Mouse (Mus musculus) midbrain, embryonic 12.5 days (tissue): ENCODE results near the gene Rin3. TPM values are rescaled to one million over a fixed set of nuclear protein-coding genes. Genes with fewer than 3 reads are reported as not detected.

Experiments used
- ATAC-seq: fragments of 200-750 bp; cut with Nextera tagmentation; 2 replicates; pipeline ENCODE4 v1.8.0; 2017; ENCODE audit warnings: low read depth, moderate TSS enrichment, moderate library complexity; ENCODE audit not compliant: low FRiP score
- H3K27ac ChIP-seq: fragments of 300-500 bp; sonication (generic); replicated peaks from 2 replicates; pipeline ENCODE4 v1.5.1; 2016; ENCODE audit warnings: mild to moderate bottlenecking
- H3K27me3 ChIP-seq: fragments of 300-500 bp; sonication (generic); 2 replicates; pipeline ENCODE4 v1.6.1; 2016; ENCODE audit warnings: mild to moderate bottlenecking
- H3K36me3 ChIP-seq: fragments of 300-500 bp; sonication (generic); 2 replicates; pipeline ENCODE4 v1.6.1; 2016
- H3K4me1 ChIP-seq: fragments of 300-500 bp; sonication (generic); 2 replicates; pipeline ENCODE4 v1.6.1; 2016
- H3K4me2 ChIP-seq: fragments of 300-500 bp; sonication (generic); replicated peaks from 2 replicates; pipeline ENCODE4 v1.6.1; 2016; ENCODE audit warnings: mild to moderate bottlenecking, moderate library complexity
- H3K4me3 ChIP-seq: fragments of 300-500 bp; sonication (generic); 2 replicates; pipeline ENCODE4 v1.5.1; 2016; ENCODE audit warnings: mild to moderate bottlenecking
- H3K9ac ChIP-seq: fragments of 300-500 bp; sonication (generic); replicated peaks from 2 replicates; pipeline ENCODE4 v1.6.1; 2016; ENCODE audit warnings: mild to moderate bottlenecking, moderate library complexity
- H3K9me3 ChIP-seq: fragments of 300-500 bp; sonication (generic); 2 replicates; pipeline ENCODE4 v1.6.1; 2016; ENCODE audit warnings: mild to moderate bottlenecking
- WGBS: fragments of 180-500 bp; shearing (Covaris S2); methylation state at CpG from one replicate; pipeline ENCODE4 v1.1.7; 2016; 5-methylcytosine and 5-hydroxymethylcytosine counted together
- polyA plus RNA-seq: library from polyadenylated mRNA; unstranded; fragments of >200 nt; fragmentation: Nextera tagmentation; extraction: Ambion mirVana; gene quantifications from 2 replicates; pipeline ENCODE4 v1.2.1, GENCODE M21; 2016

The Rin3 gene
- 4.2 and 5.1 TPM in 2 replicates for polyA plus RNA-seq

GRCm38 (mm10) chr12:102282763-102283482 is at the start of gene Rin3:
Rin3 (plus strand) TSS chr12:102283048.
- H3K4me1 ChIP-seq = peaks cover 17% of the 10 kb centered on the region
- H3K27ac ChIP-seq = no peak within 1 kb of the TSS
- peaks cover 41% of the 10 kb centered on the region for H3K27me3 ChIP-seq
- peak within 1 kb of the TSS; percentile 50 for H3K9ac ChIP-seq
- H3K9me3 ChIP-seq = no peaks in the 10 kb centered on the region
- H3K36me3 ChIP-seq = no peaks in the 10 kb centered on the region
- 1% methylated on average over 66 of the region's 75 CpGs for WGBS
- peak within 1 kb of the TSS; percentile 51 for H3K4me3 ChIP-seq
- ATAC-seq = peak; percentile 57
- peak within 1 kb of the TSS; percentile 74 for H3K4me2 ChIP-seq

- Histone ChIP-seq H3K4me2 (no peak overlapping the region), H3K9me3 (no peaks in the 10 kb centered on the region), H3K27ac (no peak overlapping the region), H3K9ac (no peak overlapping the region), H3K4me1 (no peaks in the 10 kb centered on the region), H3K27me3 (no peaks in the 10 kb centered on the region), H3K4me3 (no peak overlapping the region), H3K36me3 (no peaks in the 10 kb centered on the region)
- ATAC-seq = no peak
- 86% methylated on average over 3 of the region's 3 CpGs for WGBS
Observed at GRCm38 (mm10) chr12:102235551-102235950, 47.3 kb upstream of the Rin3 start.

DNA sequence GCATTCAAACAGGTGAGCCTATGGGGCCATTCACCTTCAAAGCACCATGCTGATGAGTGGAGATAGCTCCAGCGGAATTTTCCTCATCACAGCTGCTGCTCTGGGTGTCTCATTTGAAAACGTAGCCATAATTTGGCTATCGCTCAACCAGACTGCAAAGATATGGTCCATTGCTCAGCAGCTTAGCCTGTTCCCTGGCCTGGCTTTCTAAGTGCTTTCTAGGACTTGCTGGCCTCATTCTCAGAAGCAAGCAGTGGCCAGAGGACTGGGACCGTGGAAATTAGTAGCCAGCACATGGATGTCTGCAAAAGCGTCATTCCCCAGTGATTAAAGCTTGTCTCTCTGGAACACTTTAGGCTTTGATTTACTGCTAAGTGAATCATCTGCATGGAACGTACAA is 46.5 kb upstream of the Rin3 start:
- WGBS = 83% methylated on average over 6 of the region's 6 CpGs
- ATAC-seq = no peak
- Histone ChIP-seq H3K9ac (no peak overlapping the region), H3K27me3 (no peaks in the 10 kb centered on the region), H3K4me2 (no peak overlapping the region), H3K4me1 (no peaks in the 10 kb centered on the region), H3K4me3 (no peak overlapping the region), H3K27ac (no peak overlapping the region), H3K36me3 (no peaks in the 10 kb centered on the region), H3K9me3 (no peaks in the 10 kb centered on the region)

DNA sequence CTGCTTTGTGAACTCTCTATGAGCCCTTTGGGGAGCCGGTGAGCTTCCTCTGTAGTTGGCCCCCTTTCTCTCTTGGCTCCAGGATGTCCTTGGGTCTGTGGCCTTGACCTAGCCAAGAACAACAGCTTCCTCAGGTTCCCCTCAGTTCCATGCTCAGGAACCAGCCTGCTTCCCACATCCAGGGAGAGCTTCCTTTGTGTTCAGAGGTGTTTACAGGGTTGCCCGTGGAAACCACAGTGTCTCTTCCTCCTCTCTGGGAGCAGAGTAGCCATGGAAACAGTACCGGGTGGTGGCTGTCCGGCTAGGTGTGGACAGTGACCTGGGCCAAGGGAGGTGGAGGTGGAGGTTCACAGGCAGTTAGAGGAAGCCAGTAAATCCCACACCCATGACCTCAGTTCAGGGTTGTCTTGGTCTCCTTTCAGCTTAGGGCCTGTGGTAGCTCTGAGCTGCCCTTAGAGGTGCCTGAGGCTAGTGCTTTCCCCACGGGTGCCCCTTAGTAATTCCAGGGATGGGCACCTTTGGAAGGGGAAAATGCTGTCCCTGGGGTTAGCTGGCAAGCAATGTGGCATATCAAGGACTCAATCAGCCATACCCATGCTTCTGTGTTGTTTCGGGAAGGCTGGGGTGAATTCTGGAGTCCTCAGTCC is 40.6 kb upstream of the Rin3 start:
- no peaks in the 10 kb centered on the region for H3K9me3 ChIP-seq
- H3K4me1 ChIP-seq = 0 out of 2 replicates have a peak, but pooled peaks cover 4% of the 10 kb centered on the region
- no peak overlapping the region for H3K4me2 ChIP-seq
- H3K27me3 ChIP-seq = no peaks in the 10 kb centered on the region
- H3K36me3 ChIP-seq = no peaks in the 10 kb centered on the region
- ATAC-seq = no peak
- H3K27ac ChIP-seq = no peak overlapping the region
- 64% methylated on average over 6 of the region's 6 CpGs for WGBS
- H3K9ac ChIP-seq = no peak overlapping the region
- no peak overlapping the region for H3K4me3 ChIP-seq

- Histone ChIP-seq H3K9ac (no peak overlapping the region), H3K4me2 (no peak overlapping the region), H3K4me1 (0 out of 2 replicates have a peak, but pooled peaks cover 4% of the 10 kb centered on the region), H3K9me3 (no peaks in the 10 kb centered on the region), H3K27ac (no peak overlapping the region), H3K4me3 (no peak overlapping the region), H3K36me3 (no peaks in the 10 kb centered on the region), H3K27me3 (no peaks in the 10 kb centered on the region)
- ATAC-seq = no peak
- 78% methylated on average over 1 of the region's 1 CpGs for WGBS
Observed at GRCm38 (mm10) chr12:102243915-102244314, 38.9 kb upstream of the Rin3 start.

GRCm38 (mm10) chr12:102246226-102246625 is 36.6 kb upstream of the Rin3 start:
- H3K9me3 ChIP-seq = no peaks in the 10 kb centered on the region
- ATAC-seq = no peak
- H3K36me3 ChIP-seq = no peaks in the 10 kb centered on the region
- WGBS = 88% methylated on average over 5 of the region's 5 CpGs
- no peak overlapping the region for H3K4me3 ChIP-seq
- H3K4me2 ChIP-seq = no peak overlapping the region
- H3K27ac ChIP-seq = no peak overlapping the region
- no peak overlapping the region for H3K9ac ChIP-seq
- H3K27me3 ChIP-seq = no peaks in the 10 kb centered on the region
- 0 out of 2 replicates have a peak, but pooled peaks cover 4% of the 10 kb centered on the region for H3K4me1 ChIP-seq

DNA sequence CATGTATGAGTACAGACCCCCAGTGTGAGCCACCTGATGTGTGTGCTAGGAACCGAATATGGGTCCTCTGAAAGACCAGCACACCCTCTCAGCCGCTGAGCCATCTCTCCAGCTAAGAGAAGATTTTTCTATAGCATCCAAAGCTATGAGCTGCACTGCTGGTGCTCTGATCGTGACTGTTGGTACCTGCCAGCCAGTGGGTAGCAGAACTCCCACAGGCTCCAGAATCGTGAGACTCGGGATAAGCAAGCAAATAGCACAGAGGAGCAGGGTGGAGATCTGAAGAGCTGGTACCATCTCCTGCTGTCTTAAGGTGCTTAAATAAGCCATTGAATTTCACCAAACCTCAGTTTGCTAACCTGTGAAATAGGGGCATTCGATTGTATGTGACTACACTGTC is 34.7 kb upstream of the Rin3 start:
- Histone ChIP-seq H3K4me2 (no peak overlapping the region), H3K36me3 (no peaks in the 10 kb centered on the region), H3K27me3 (no peaks in the 10 kb centered on the region), H3K27ac (no peak overlapping the region), H3K9me3 (no peaks in the 10 kb centered on the region), H3K9ac (no peak overlapping the region), H3K4me3 (no peak overlapping the region), H3K4me1 (no peaks in the 10 kb centered on the region)
- 93% methylated on average over 6 of the region's 6 CpGs for WGBS
- no peak for ATAC-seq

DNA sequence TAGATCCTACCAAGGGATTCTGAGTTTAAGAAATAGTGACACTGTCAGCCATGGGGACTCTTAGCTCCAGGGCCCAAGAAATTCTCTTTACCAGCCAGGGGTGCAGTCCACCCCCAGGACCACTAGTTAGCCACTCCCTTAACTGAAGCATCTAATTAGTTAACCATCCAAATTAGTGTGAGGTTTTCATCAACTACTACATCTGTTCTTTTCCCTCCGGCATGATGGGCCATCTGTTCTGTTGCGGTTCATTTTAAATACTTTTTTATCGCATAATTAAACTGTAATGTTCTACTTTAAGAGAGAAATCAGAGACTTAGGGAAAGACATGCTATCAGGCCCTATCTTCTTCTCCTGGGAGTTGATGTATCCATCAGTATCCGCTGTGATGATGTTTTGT is 32.5 kb upstream of the Rin3 start:
- Histone ChIP-seq H3K36me3 (no peaks in the 10 kb centered on the region), H3K4me1 (no peaks in the 10 kb centered on the region), H3K9me3 (no peaks in the 10 kb centered on the region), H3K27me3 (no peaks in the 10 kb centered on the region), H3K4me3 (no peak overlapping the region), H3K27ac (no peak overlapping the region), H3K4me2 (no peak overlapping the region), H3K9ac (no peak overlapping the region)
- ATAC-seq = no peak
- 90% methylated on average over 4 of the region's 4 CpGs for WGBS

DNA sequence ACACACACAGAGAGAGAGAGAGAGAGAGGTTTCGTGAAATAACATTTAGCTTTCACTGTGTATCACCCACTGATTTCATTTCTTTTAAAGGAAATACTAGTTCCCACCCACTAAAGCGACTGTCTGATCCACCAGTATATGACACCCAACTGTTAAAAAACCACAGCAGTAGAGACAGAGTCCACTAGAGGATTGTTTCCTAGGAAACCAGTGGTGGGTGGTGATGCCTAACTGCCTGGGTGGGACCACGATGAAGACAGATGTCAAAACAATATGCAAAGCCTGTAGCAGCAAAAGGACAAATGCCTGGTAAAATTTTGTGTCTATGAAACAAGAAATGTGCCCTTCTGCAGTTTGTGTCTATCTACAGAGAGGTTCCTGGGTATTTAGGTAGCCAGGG is 31.8 kb upstream of the Rin3 start:
- no peaks in the 10 kb centered on the region for H3K36me3 ChIP-seq
- H3K4me3 ChIP-seq = no peak overlapping the region
- H3K9me3 ChIP-seq = no peaks in the 10 kb centered on the region
- no peaks in the 10 kb centered on the region for H3K4me1 ChIP-seq
- no peaks in the 10 kb centered on the region for H3K27me3 ChIP-seq
- no peak overlapping the region for H3K9ac ChIP-seq
- no peak overlapping the region for H3K27ac ChIP-seq
- no peak for ATAC-seq
- 83% methylated on average over 3 of the region's 3 CpGs for WGBS
- no peak overlapping the region for H3K4me2 ChIP-seq

GRCm38 (mm10) chr12:102251985-102252384 is 30.9 kb upstream of the Rin3 start:
- Histone ChIP-seq H3K9me3 (no peaks in the 10 kb centered on the region), H3K4me2 (no peak overlapping the region), H3K36me3 (no peaks in the 10 kb centered on the region), H3K4me3 (no peak overlapping the region), H3K4me1 (no peaks in the 10 kb centered on the region), H3K9ac (no peak overlapping the region), H3K27ac (no peak overlapping the region), H3K27me3 (no peaks in the 10 kb centered on the region)
- 65% methylated on average over 3 of the region's 3 CpGs for WGBS
- ATAC-seq = no peak

DNA sequence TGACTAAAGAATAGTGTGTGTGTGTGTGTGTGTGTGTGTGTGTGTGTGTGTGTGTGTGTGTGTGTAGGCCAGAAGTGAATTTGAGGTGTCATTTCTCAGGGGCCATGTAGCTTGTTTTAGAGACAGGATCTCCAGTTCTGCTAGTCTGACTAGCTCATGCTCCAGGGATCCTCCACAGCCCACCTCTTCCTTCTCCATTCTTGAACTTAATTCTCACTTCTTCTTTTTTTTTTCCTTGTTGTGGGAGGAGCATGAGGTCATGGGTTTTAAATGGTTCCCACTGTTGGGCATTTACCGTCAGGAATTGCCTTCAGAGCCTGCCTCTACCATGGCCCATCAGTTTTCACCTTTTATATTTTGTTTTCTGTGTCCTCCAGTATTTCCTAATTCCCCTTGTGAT is 30.3 kb upstream of the Rin3 start:
- no peaks in the 10 kb centered on the region for H3K27me3 ChIP-seq
- no peak overlapping the region for H3K4me3 ChIP-seq
- no peak for ATAC-seq
- WGBS = 65% methylated on average over 1 of the region's 1 CpGs
- H3K27ac ChIP-seq = no peak overlapping the region
- no peaks in the 10 kb centered on the region for H3K36me3 ChIP-seq
- no peaks in the 10 kb centered on the region for H3K9me3 ChIP-seq
- H3K4me2 ChIP-seq = no peak overlapping the region
- no peaks in the 10 kb centered on the region for H3K4me1 ChIP-seq
- no peak overlapping the region for H3K9ac ChIP-seq

DNA sequence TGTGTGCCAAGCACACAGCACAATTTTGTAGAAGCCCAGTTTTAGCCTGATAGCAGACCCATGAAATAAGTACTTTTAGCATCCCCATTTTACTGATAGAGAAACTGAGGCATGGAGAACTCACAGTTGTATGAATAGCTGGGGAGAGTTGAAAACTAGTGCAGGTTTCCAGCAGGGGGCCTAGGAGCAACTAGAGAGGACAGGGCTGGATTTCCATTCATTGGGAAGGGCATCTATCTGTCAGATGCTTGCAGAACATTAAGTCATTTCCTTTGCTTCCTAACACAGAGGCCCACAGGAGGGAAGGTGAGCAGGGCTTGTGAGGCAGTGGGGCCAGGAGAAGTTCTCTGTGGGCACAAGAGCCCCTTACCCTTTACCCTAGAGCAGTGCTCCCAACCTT is 27.8 kb upstream of the Rin3 start:
- H3K27me3 ChIP-seq = no peaks in the 10 kb centered on the region
- ATAC-seq = no peak

More for the DNA sequence above, 27.8 kb upstream of the Rin3 start:
- no peaks in the 10 kb centered on the region for H3K9me3 ChIP-seq
- no peaks in the 10 kb centered on the region for H3K4me1 ChIP-seq
- H3K27ac ChIP-seq = no peak overlapping the region
- H3K4me2 ChIP-seq = no peak overlapping the region
- H3K36me3 ChIP-seq = no peaks in the 10 kb centered on the region
- H3K4me3 ChIP-seq = no peak overlapping the region
- H3K9ac ChIP-seq = no peak overlapping the region
